Mouse (Mus musculus): Measurements from ENCODE around the gene Itgb2. TPM values are rescaled to one million over a fixed set of nuclear protein-coding genes. Genes with fewer than 3 reads are reported as not detected.

Gene Itgb2
- polyA plus RNA-seq, 1 experiment from 2014 or later: 0.67 TPM

- no peaks in the 10 kb centered on the region for H3K9me3 ChIP-seq (replicated peaks; ENCODE audit: control insufficient read depth, low read length)
- DNase-seq (ENCODE audit: low spot score) (no peak), ATAC-seq (no peak)
- WGBS: 87% methylated on average over 15 of the region's 15 CpGs
- no peak overlapping the region for H3K4me2 ChIP-seq (ENCODE audit: low read length)
- no peak overlapping the region for H3K4me3 ChIP-seq (ENCODE audit: low read depth, low read length)
- H3K36me3 ChIP-seq (ENCODE audit: control insufficient read depth, insufficient read depth, low read length): peaks cover 74% of the 10 kb centered on the region
- no peaks in the 10 kb centered on the region for H3K27me3 ChIP-seq (replicated peaks; ENCODE audit: control insufficient read depth, insufficient read depth, low read length)
- no peak overlapping the region for H3K9ac ChIP-seq (ENCODE audit: low read length)
- peaks cover 6% of the 10 kb centered on the region for H3K4me1 ChIP-seq (ENCODE audit: control insufficient read depth, insufficient read depth, low read length)
- no peak overlapping the region for H3K27ac ChIP-seq (ENCODE audit: low read depth, low read length)
These were observed 19.6 kb upstream of the Itgb2 start for GRCm38 (mm10) chr10:77510225-77510982.

DNA sequence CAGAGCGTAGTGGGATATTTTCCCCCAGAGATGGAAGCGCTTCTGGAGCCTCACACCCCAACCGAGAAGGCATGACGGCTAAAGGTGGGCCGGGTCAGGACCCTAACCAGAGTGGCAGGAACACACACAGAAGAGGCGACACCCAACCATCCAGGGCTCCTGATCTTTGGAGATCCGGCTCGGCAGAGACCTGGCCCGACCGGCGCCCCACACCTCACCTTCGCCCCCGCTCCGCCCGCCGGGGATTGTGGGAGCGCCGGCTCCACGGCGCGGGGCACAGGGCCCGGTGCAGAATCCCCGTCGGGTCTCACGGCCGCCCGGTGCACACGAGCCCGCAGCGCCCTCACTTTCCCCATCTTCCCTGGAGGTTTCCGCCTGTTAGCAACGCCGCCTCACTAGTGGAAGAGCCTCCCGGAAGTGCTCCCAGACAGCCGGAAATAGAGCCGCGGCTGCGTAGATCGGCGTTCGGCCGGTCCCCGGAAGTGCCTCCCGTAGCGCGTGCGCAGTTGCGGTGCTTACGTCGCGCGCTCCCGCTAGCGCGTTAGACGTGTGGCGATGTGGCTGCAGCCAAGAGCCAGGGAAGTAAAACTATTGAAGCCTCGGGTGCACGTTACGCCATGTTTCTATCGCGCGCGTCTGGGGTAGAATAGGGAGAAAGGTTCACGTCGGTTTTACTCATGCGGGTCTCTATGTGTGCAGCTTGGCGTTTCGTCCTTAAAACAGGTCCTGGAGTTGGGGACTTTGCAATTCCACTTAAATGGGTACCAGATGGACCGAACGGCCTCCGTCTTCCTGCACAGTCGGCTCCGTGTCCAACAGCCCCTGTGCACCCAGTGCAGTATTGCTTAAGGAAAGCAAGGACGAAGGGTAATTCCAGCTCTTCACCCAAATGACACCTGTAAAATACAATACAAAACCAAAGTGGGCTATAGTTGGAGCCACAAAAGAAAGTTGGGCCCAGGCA, 14.4 kb upstream of the Itgb2 start, which contains the start of gene Fam207a:
TSS of gene Fam207a (minus strand) at position 401 of the 964 bp plus-strand sequence.
- Histone ChIP-seq H3K27me3 (replicated peaks; ENCODE audit: control insufficient read depth, insufficient read depth, low read length) (no peaks in the 10 kb centered on the region), H3K4me1 (ENCODE audit: control insufficient read depth, insufficient read depth, low read length) (peaks cover 11% of the 10 kb centered on the region), H3K9me3 (replicated peaks; ENCODE audit: control insufficient read depth, low read length) (no peaks in the 10 kb centered on the region), H3K9ac (ENCODE audit: low read length) (peak within 1 kb of the TSS; percentile 93), H3K27ac (ENCODE audit: low read depth, low read length) (peak within 1 kb of the TSS; percentile 58; the same call in 1 of the 2 replicates), H3K36me3 (ENCODE audit: control insufficient read depth, insufficient read depth, low read length) (peaks cover 31% of the 10 kb centered on the region), H3K4me2 (ENCODE audit: low read length) (peak within 1 kb of the TSS; percentile 71), H3K4me3 (ENCODE audit: low read depth, low read length) (peak within 1 kb of the TSS; percentile 93)
- peak; percentile 96 for ATAC-seq
- peak; percentile 98 for DNase-seq (ENCODE audit: low spot score)
- WGBS: 1% methylated on average over 75 of the region's 75 CpGs

DNA sequence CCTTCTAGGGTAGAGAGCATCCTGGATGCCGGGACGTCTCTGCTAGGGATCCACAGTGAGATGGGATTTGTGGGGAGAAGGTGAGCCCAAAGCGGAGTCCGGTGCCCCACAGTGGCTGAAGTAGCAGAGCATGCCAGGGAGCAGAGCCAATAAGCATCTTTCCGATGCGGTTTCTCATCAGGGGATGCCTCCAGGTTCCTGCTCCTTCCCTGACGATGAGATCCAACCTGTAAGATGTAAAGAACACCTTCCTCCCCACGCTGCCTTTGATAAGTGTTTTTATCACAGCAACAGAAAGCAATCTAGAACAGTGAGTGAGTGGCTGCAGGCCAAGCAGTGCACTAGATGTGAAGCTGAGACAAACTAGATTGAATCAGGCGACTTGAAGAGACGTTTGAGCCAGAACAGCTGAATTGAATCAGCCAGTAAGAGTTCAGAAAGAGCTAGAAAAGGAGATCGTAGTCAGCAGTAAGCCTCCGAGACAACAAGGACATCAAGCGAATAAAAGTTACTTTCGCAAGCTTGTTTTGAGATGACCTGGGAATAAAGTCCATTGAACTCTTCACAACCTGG, 13.6 kb upstream of the Itgb2 start:
- Histone ChIP-seq H3K9ac (ENCODE audit: low read length) (peak overlapping the region; percentile 59), H3K4me3 (ENCODE audit: low read depth, low read length) (peak overlapping the region; percentile 93), H3K4me2 (ENCODE audit: low read length) (peak overlapping the region; percentile 71), H3K27me3 (replicated peaks; ENCODE audit: control insufficient read depth, insufficient read depth, low read length) (no peaks in the 10 kb centered on the region), H3K4me1 (ENCODE audit: control insufficient read depth, insufficient read depth, low read length) (peaks cover 11% of the 10 kb centered on the region), H3K9me3 (replicated peaks; ENCODE audit: control insufficient read depth, low read length) (no peaks in the 10 kb centered on the region), H3K27ac (ENCODE audit: low read depth, low read length) (no peak overlapping the region; the same call in 1 of the 2 replicates), H3K36me3 (ENCODE audit: control insufficient read depth, insufficient read depth, low read length) (peaks cover 23% of the 10 kb centered on the region)
- DNase-seq (ENCODE audit: low spot score) (no peak), ATAC-seq (peak; percentile 16)
- WGBS: 39% methylated on average over 14 of the region's 14 CpGs

DNA sequence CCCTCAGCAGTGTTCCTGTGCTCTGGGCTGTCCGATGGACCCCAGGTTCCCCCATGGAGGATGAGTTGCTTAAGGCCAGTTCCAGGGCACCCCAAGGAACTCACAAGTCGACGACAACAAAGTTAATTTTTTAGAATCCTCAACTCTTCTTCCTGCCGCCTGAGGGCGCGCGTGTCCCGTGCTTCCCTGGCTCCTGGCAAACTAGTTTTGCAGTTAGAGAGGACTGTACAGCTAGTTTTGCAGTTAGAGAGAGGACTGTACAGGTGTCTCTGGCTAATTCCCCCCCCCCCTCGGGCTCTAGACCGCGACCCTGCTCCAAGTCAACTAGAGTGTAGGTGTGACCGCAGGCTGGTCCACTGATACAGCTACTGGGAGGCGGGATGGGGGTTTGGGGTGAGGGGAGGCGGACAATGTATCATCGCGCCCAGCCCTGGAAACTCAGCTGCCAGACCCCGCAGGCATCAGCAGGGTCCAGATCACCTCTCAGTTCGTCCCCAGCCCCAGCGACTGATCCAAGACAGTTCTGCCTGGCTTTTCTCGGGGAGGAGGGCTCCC, 12.9 kb upstream of the Itgb2 start:
- Histone ChIP-seq H3K4me1 (ENCODE audit: control insufficient read depth, insufficient read depth, low read length) (peaks cover 11% of the 10 kb centered on the region), H3K27ac (ENCODE audit: low read depth, low read length) (no peak overlapping the region), H3K4me2 (ENCODE audit: low read length) (0 out of 2 replicates have a peak overlapping the region, but pooled peaks have one; percentile 71), H3K27me3 (replicated peaks; ENCODE audit: control insufficient read depth, insufficient read depth, low read length) (no peaks in the 10 kb centered on the region), H3K36me3 (ENCODE audit: control insufficient read depth, insufficient read depth, low read length) (peaks cover 16% of the 10 kb centered on the region), H3K9me3 (replicated peaks; ENCODE audit: control insufficient read depth, low read length) (no peaks in the 10 kb centered on the region), H3K4me3 (ENCODE audit: low read depth, low read length) (no peak overlapping the region), H3K9ac (ENCODE audit: low read length) (no peak overlapping the region)
- 20% methylated on average over 20 of the region's 20 CpGs for WGBS
- ATAC-seq (peak; percentile 19; the same call in 1 of the 2 replicates), DNase-seq (ENCODE audit: low spot score) (peak; percentile 75)

GRCm38 (mm10) chr10:77517801-77518200, 12.3 kb upstream of the Itgb2 start:
- H3K4me1 ChIP-seq (ENCODE audit: control insufficient read depth, insufficient read depth, low read length): peaks cover 11% of the 10 kb centered on the region
- 96% methylated on average over 5 of the region's 5 CpGs for WGBS
- no peak overlapping the region for H3K4me2 ChIP-seq (ENCODE audit: low read length)
- H3K27me3 ChIP-seq (replicated peaks; ENCODE audit: control insufficient read depth, insufficient read depth, low read length): no peaks in the 10 kb centered on the region
- H3K27ac ChIP-seq (ENCODE audit: low read depth, low read length): no peak overlapping the region
- DNase-seq (ENCODE audit: low spot score) (no peak), ATAC-seq (no peak)
- H3K36me3 ChIP-seq (ENCODE audit: control insufficient read depth, insufficient read depth, low read length): peaks cover 10% of the 10 kb centered on the region
- no peak overlapping the region for H3K4me3 ChIP-seq (ENCODE audit: low read depth, low read length)
- H3K9me3 ChIP-seq (replicated peaks; ENCODE audit: control insufficient read depth, low read length): no peaks in the 10 kb centered on the region
- H3K9ac ChIP-seq (ENCODE audit: low read length): no peak overlapping the region

- Histone ChIP-seq H3K27ac (ENCODE audit: low read depth, low read length) (no peak overlapping the region), H3K4me3 (ENCODE audit: low read depth, low read length) (no peak overlapping the region), H3K9me3 (replicated peaks; ENCODE audit: control insufficient read depth, low read length) (no peaks in the 10 kb centered on the region), H3K27me3 (replicated peaks; ENCODE audit: control insufficient read depth, insufficient read depth, low read length) (no peaks in the 10 kb centered on the region), H3K36me3 (ENCODE audit: control insufficient read depth, insufficient read depth, low read length) (0 out of 2 replicates have a peak, but pooled peaks cover under 1% of the 10 kb centered on the region), H3K4me2 (ENCODE audit: low read length) (no peak overlapping the region), H3K4me1 (ENCODE audit: control insufficient read depth, insufficient read depth, low read length) (peaks cover 11% of the 10 kb centered on the region), H3K9ac (ENCODE audit: low read length) (no peak overlapping the region)
- no peak for ATAC-seq
- 83% methylated on average over 3 of the region's 3 CpGs for WGBS
- no peak for DNase-seq (ENCODE audit: low spot score)
These were observed 10.9 kb upstream of the Itgb2 start for GRCm38 (mm10) chr10:77519191-77519590.

GRCm38 (mm10) chr10:77520497-77520896, 9.6 kb upstream of the Itgb2 start:
- DNase-seq (ENCODE audit: low spot score) (no peak), ATAC-seq (no peak)
- no peak overlapping the region for H3K4me3 ChIP-seq (ENCODE audit: low read depth, low read length)
- WGBS: 92% methylated on average over 5 of the region's 5 CpGs
- no peak overlapping the region for H3K27ac ChIP-seq (ENCODE audit: low read depth, low read length)
- H3K9me3 ChIP-seq (replicated peaks; ENCODE audit: control insufficient read depth, low read length): no peaks in the 10 kb centered on the region
- no peak overlapping the region for H3K4me2 ChIP-seq (ENCODE audit: low read length)
- no peaks in the 10 kb centered on the region for H3K36me3 ChIP-seq (ENCODE audit: control insufficient read depth, insufficient read depth, low read length)
- no peak overlapping the region for H3K9ac ChIP-seq (ENCODE audit: low read length)
- H3K4me1 ChIP-seq (ENCODE audit: control insufficient read depth, insufficient read depth, low read length): peaks cover 5% of the 10 kb centered on the region; the same call in 1 of the 2 replicates
- no peaks in the 10 kb centered on the region for H3K27me3 ChIP-seq (replicated peaks; ENCODE audit: control insufficient read depth, insufficient read depth, low read length)

DNA sequence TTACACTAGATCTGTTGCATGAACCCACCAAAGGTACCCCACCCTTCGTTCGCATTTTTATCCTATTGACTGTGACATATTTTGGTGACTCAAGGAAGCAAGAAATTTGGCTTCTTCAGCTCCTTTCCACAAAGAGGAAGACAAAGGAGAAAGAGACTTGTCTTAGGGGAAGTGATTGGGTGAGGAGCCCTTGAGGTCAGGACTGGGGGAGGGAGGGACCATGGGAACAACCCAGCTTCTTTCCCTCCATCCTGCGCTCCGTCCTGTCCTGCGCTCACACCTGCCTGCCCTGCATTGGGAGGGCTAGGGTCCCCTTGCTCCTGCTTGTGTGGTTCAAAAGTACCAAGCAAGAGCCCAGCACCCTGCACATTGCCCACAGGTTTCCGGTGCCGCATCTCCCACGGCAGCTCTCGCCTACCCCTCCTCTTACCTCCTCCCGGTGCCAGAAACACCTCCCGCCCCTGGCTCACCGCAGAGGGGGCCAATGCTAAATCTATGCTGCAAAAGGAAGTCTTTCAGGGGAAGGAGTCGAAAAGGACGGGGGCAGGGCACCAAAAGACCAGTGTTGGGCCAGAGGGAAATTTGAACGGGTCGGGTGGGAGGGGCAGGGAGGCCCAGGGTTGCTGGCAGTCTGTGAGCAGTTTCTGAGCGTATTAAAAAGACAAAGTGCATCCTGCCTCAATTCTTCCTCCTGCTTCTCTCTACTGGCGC, 7.9 kb upstream of the Itgb2 start:
- DNase-seq (ENCODE audit: low spot score) (peak; percentile 4), ATAC-seq (no peak)
- no peaks in the 10 kb centered on the region for H3K27me3 ChIP-seq (replicated peaks; ENCODE audit: control insufficient read depth, insufficient read depth, low read length)
- H3K9me3 ChIP-seq (replicated peaks; ENCODE audit: control insufficient read depth, low read length): no peaks in the 10 kb centered on the region
- H3K27ac ChIP-seq (ENCODE audit: low read depth, low read length): no peak overlapping the region
- H3K4me1 ChIP-seq (ENCODE audit: control insufficient read depth, insufficient read depth, low read length): no peaks in the 10 kb centered on the region
- H3K36me3 ChIP-seq (ENCODE audit: control insufficient read depth, insufficient read depth, low read length): no peaks in the 10 kb centered on the region
- peak overlapping the region; percentile 24 for H3K4me3 ChIP-seq (ENCODE audit: low read depth, low read length)
- WGBS: 16% methylated on average over 18 of the region's 18 CpGs
- peak overlapping the region; percentile 56 for H3K4me2 ChIP-seq (ENCODE audit: low read length)
- H3K9ac ChIP-seq (ENCODE audit: low read length): peak overlapping the region; percentile 59
